Mouse (Mus musculus) midbrain, embryonic 12.5 days (tissue): ENCODE measurements around the gene Usp2. TPM values are rescaled to one million over a fixed set of nuclear protein-coding genes. Genes with fewer than 3 reads are reported as not detected.

ENCODE experiments used
- ATAC-seq: fragments of 200-750 bp; cut with Nextera tagmentation; 2 replicates; pipeline ENCODE4 v1.8.0; 2017; ENCODE audit warnings: low read depth, moderate TSS enrichment, moderate library complexity; ENCODE audit not compliant: low FRiP score
- H3K27ac ChIP-seq: fragments of 300-500 bp; sonication (generic); replicated peaks from 2 replicates; pipeline ENCODE4 v1.5.1; 2016; ENCODE audit warnings: mild to moderate bottlenecking
- H3K27me3 ChIP-seq: fragments of 300-500 bp; sonication (generic); 2 replicates; pipeline ENCODE4 v1.6.1; 2016; ENCODE audit warnings: mild to moderate bottlenecking
- H3K36me3 ChIP-seq: fragments of 300-500 bp; sonication (generic); 2 replicates; pipeline ENCODE4 v1.6.1; 2016
- H3K4me1 ChIP-seq: fragments of 300-500 bp; sonication (generic); 2 replicates; pipeline ENCODE4 v1.6.1; 2016
- H3K4me2 ChIP-seq: fragments of 300-500 bp; sonication (generic); replicated peaks from 2 replicates; pipeline ENCODE4 v1.6.1; 2016; ENCODE audit warnings: mild to moderate bottlenecking, moderate library complexity
- H3K4me3 ChIP-seq: fragments of 300-500 bp; sonication (generic); 2 replicates; pipeline ENCODE4 v1.5.1; 2016; ENCODE audit warnings: mild to moderate bottlenecking
- H3K9ac ChIP-seq: fragments of 300-500 bp; sonication (generic); replicated peaks from 2 replicates; pipeline ENCODE4 v1.6.1; 2016; ENCODE audit warnings: mild to moderate bottlenecking, moderate library complexity
- H3K9me3 ChIP-seq: fragments of 300-500 bp; sonication (generic); 2 replicates; pipeline ENCODE4 v1.6.1; 2016; ENCODE audit warnings: mild to moderate bottlenecking
- WGBS: fragments of 180-500 bp; shearing (Covaris S2); methylation state at CpG from one replicate; pipeline ENCODE4 v1.1.7; 2016; 5-methylcytosine and 5-hydroxymethylcytosine counted together
- polyA plus RNA-seq: library from polyadenylated mRNA; unstranded; fragments of >200 nt; fragmentation: Nextera tagmentation; extraction: Ambion mirVana; gene quantifications from 2 replicates; pipeline ENCODE4 v1.2.1, GENCODE M21; 2016

The Usp2 gene
- polyA plus RNA-seq, 1 experiment from 2014 or later = 6.4 TPM

- Histone ChIP-seq H3K27me3 (peaks cover 29% of the 10 kb centered on the region), H3K9ac (no peak overlapping the region), H3K36me3 (no peaks in the 10 kb centered on the region), H3K4me2 (no peak overlapping the region), H3K4me1 (peaks cover 2% of the 10 kb centered on the region; the same call in 1 of the 2 replicates), H3K27ac (no peak overlapping the region), H3K9me3 (no peaks in the 10 kb centered on the region), H3K4me3 (no peak overlapping the region)
- WGBS = 83% methylated on average over 15 of the region's 15 CpGs
- no peak for ATAC-seq
Measured at GRCm38 (mm10) chr9:44048541-44049380, 18.1 kb upstream of the Usp2 start.

GRCm38 (mm10) chr9:44049381-44050165, 17.2 kb upstream of the Usp2 start:
- H3K9ac ChIP-seq = no peak overlapping the region
- 88% methylated on average over 8 of the region's 8 CpGs for WGBS
- H3K27ac ChIP-seq = no peak overlapping the region
- H3K27me3 ChIP-seq = peaks cover 21% of the 10 kb centered on the region
- no peaks in the 10 kb centered on the region for H3K4me1 ChIP-seq
- no peak for ATAC-seq
- no peaks in the 10 kb centered on the region for H3K9me3 ChIP-seq
- H3K36me3 ChIP-seq = no peaks in the 10 kb centered on the region
- H3K4me3 ChIP-seq = no peak overlapping the region
- no peak overlapping the region for H3K4me2 ChIP-seq

DNA sequence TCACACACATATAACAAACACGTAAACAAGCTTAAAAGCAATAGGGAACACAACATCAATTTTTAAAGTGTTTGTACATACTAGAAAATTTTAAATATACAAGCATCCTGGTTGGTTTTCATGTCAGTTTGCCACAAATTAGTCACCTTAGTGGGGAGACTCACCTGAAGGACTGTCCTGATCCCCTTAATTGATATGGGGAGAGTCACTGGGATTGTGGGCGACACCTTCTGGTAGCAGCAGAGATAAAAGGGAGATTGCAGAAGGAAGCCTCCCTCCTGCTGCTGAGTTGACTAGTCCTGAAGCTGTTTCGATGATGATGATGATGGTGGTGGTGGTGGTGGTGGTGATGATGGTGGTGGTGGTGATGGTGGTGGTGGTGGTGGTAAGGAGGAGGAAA, 14.0 kb upstream of the Usp2 start:
- no peak overlapping the region for H3K9ac ChIP-seq
- H3K4me1 ChIP-seq = no peaks in the 10 kb centered on the region
- no peak overlapping the region for H3K4me3 ChIP-seq
- WGBS = 65% methylated on average over 3 of the region's 3 CpGs
- H3K27me3 ChIP-seq = peaks cover 5% of the 10 kb centered on the region; the same call in 1 of the 2 replicates
- H3K9me3 ChIP-seq = 0 out of 2 replicates have a peak, but pooled peaks cover 6% of the 10 kb centered on the region
- no peak overlapping the region for H3K27ac ChIP-seq
- H3K36me3 ChIP-seq = no peaks in the 10 kb centered on the region
- ATAC-seq = no peak
- H3K4me2 ChIP-seq = no peak overlapping the region

GRCm38 (mm10) chr9:44053936-44054335, 12.9 kb upstream of the Usp2 start:
- Histone ChIP-seq H3K9ac (no peak overlapping the region), H3K9me3 (0 out of 2 replicates have a peak, but pooled peaks cover 6% of the 10 kb centered on the region), H3K27ac (no peak overlapping the region), H3K4me1 (no peaks in the 10 kb centered on the region), H3K27me3 (peaks cover 8% of the 10 kb centered on the region; the same call in 1 of the 2 replicates), H3K4me2 (no peak overlapping the region), H3K4me3 (no peak overlapping the region), H3K36me3 (no peaks in the 10 kb centered on the region)
- no peak for ATAC-seq
- 82% methylated on average over 1 of the region's 1 CpGs for WGBS

DNA sequence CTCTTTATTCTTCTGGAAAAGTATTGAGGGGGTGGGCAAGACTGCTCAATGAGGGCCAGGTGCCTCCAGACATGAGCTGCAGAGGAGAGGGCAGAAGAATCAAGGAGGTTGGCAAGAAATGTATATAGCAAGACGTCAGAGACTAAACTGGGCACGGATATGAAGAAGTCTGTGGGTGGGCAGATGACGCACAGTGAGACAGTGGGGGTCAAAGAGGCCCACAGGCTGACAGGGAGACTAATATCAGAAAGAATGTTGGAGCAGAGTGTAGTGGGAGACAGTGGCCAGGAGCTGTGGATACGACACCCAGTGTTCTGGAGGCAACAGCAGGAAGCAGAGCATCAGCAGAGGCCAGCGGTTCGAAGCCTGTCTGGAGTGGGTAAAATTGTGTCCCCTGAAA, 8.2 kb upstream of the Usp2 start:
- Histone ChIP-seq H3K27me3 (0 out of 2 replicates have a peak, but pooled peaks cover 8% of the 10 kb centered on the region), H3K36me3 (no peaks in the 10 kb centered on the region), H3K4me2 (no peak overlapping the region), H3K9ac (no peak overlapping the region), H3K4me1 (no peaks in the 10 kb centered on the region), H3K9me3 (0 out of 2 replicates have a peak, but pooled peaks cover 6% of the 10 kb centered on the region), H3K4me3 (no peak overlapping the region), H3K27ac (no peak overlapping the region)
- ATAC-seq = no peak
- WGBS = 86% methylated on average over 6 of the region's 6 CpGs

DNA sequence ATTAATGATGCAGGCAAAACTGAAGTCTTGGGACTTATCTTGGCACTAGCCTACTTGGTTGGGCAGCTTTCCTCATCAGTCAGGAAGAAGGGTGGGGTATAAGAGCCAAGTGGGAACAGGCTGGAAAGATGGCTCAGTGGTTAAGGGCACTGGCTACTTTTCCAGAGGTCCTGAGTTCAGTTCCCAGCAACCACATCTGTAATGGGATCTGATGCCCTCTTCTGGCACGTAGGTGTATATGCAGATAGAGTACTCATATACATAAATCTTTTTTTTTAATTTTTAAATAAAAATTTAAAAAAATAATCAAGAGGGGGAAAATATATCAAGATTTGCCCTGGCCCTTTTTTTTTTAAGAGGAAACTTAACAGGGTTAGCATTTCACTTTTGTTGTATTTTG, 1.6 kb upstream of the Usp2 start:
- H3K9me3 ChIP-seq = no peaks in the 10 kb centered on the region
- H3K9ac ChIP-seq = no peak overlapping the region
- no peak for ATAC-seq
- no peaks in the 10 kb centered on the region for H3K36me3 ChIP-seq
- H3K4me2 ChIP-seq = no peak overlapping the region
- peaks cover 16% of the 10 kb centered on the region for H3K27me3 ChIP-seq
- peaks cover 12% of the 10 kb centered on the region for H3K4me1 ChIP-seq
- H3K4me3 ChIP-seq = no peak overlapping the region
- WGBS = 35% methylated on average over 1 of the region's 1 CpGs
- H3K27ac ChIP-seq = no peak overlapping the region

GRCm38 (mm10) chr9:44067241-44067959, 579 bp downstream of the Usp2 start:
- Histone ChIP-seq H3K36me3 (no peaks in the 10 kb centered on the region), H3K9me3 (no peaks in the 10 kb centered on the region), H3K4me3 (peak overlapping the region; percentile 46), H3K4me2 (peak overlapping the region; percentile 85), H3K27me3 (peaks cover 24% of the 10 kb centered on the region), H3K27ac (no peak overlapping the region), H3K9ac (peak overlapping the region; percentile 45; the same call in 1 of the 2 replicates), H3K4me1 (peaks cover 32% of the 10 kb centered on the region)
- 10% methylated on average over 15 of the region's 15 CpGs for whole genome bisulfite sequencing
- ATAC-seq = no peak

GRCm38 (mm10) chr9:44067960-44068330, 1.1 kb downstream of the Usp2 start:
- H3K4me1 ChIP-seq = peaks cover 37% of the 10 kb centered on the region
- no peak overlapping the region for H3K4me2 ChIP-seq
- no peak overlapping the region for H3K4me3 ChIP-seq
- no peak for ATAC-seq
- no peaks in the 10 kb centered on the region for H3K9me3 ChIP-seq
- no peaks in the 10 kb centered on the region for H3K36me3 ChIP-seq
- H3K27ac ChIP-seq = no peak overlapping the region
- H3K27me3 ChIP-seq = peaks cover 24% of the 10 kb centered on the region
- WGBS = 89% methylated on average over 6 of the region's 6 CpGs
- H3K9ac ChIP-seq = no peak overlapping the region

DNA sequence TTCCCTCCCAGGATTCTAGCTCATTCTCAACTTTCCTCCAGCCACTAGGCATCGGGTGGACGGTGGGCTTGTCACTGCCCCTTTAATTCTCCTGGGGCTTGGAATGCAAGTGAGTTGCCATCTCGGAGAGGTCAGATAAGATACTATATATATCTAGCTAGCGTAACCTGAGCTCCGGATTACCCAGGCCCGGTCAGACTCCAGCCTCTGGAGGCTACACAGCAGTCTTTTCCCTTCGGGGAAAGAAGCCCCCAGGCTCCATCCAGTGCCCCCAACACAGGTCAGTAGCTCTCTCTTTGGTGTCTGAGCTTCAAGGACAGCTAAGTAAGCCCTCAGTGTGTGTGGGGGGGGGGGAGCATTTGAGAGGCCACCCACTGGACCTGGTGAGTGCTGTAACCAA, 2.4 kb downstream of the Usp2 start:
- Histone ChIP-seq H3K4me3 (no peak overlapping the region), H3K4me1 (peaks cover 45% of the 10 kb centered on the region), H3K4me2 (no peak overlapping the region), H3K27ac (no peak overlapping the region), H3K9ac (no peak overlapping the region), H3K27me3 (peaks cover 24% of the 10 kb centered on the region), H3K36me3 (no peaks in the 10 kb centered on the region), H3K9me3 (no peaks in the 10 kb centered on the region)
- 32% methylated on average over 7 of the region's 7 CpGs for WGBS
- no peak for ATAC-seq

DNA sequence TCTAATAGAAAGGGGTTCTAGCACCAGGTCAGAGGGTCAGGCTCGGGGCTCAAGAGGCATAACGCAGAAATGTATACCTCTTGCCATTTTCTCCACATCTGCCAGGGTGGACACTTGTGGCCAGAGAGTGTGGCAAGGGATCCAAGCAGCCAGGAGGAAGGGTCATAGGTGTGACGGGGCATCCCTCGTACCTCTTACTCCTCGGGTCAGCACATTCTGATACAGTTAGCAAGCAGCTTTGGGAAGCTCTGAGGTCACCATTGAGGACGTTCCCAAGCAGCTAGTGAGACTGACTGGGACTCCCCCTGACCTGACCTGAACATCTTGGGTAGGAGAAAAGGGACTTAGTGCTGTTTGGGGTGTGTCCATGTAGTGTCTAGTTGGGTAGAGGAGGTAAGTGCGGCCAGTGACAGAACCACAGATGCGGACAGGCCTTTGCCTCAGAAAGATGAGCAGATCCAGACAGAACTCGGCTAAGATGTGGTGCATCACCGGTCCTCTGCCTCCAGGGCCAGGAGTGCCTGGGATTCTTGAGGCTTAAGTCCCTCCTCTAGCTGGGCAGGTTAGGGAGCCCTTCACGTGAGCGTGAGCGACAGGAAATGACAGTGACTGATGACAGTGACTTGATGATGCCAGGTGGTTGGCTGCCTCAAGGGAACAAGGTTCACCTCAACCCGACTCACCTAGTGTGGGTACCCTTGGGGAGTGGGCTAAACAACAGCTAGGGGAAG, 3.5 kb downstream of the Usp2 start:
- 74% methylated on average over 14 of the region's 14 CpGs for WGBS
- ATAC-seq = no peak
- no peaks in the 10 kb centered on the region for H3K36me3 ChIP-seq
- no peak overlapping the region for H3K4me2 ChIP-seq
- H3K4me1 ChIP-seq = peaks cover 45% of the 10 kb centered on the region
- H3K27ac ChIP-seq = no peak overlapping the region
- no peaks in the 10 kb centered on the region for H3K9me3 ChIP-seq
- H3K27me3 ChIP-seq = peaks cover 29% of the 10 kb centered on the region
- H3K9ac ChIP-seq = no peak overlapping the region
- H3K4me3 ChIP-seq = no peak overlapping the region

DNA sequence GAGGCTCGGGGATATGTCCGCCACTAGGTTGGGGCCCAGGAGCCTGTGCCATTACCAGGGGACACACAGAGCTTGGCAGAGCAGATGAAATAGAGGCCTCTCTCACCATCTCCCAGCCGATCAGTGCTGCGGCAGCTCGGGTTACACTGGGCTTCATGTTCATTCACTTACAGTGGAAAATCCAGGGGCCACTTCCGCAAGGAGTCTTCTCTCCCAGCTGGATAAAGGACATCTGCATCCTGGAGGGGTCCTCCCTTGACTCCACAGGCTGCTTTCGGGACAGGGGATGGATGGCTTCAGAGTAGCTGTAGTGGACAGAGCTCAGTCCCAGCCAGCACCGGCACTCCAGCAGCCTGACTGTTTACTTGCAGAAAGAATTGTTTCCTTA, 4.0 kb downstream of the Usp2 start:
- Histone ChIP-seq H3K4me2 (no peak overlapping the region), H3K9ac (no peak overlapping the region)

More for the DNA sequence above, 4.0 kb downstream of the Usp2 start:
- H3K36me3 ChIP-seq = no peaks in the 10 kb centered on the region
- peaks cover 29% of the 10 kb centered on the region for H3K27me3 ChIP-seq
- H3K4me3 ChIP-seq = no peak overlapping the region
- no peak for ATAC-seq
- H3K9me3 ChIP-seq = no peaks in the 10 kb centered on the region
- no peak overlapping the region for H3K27ac ChIP-seq
- 53% methylated on average over 8 of the region's 8 CpGs for WGBS
- peaks cover 45% of the 10 kb centered on the region for H3K4me1 ChIP-seq
